Mouse (Mus musculus) gastrocnemius, postnatal 25 days (tissue): Measurements from ENCODE around the gene Acer2. TPM values are rescaled to one million over a fixed set of nuclear protein-coding genes. Genes with fewer than 3 reads are reported as not detected.

ENCODE experiments used
- DNase-seq: peaks from one replicate; pipeline ENCODE4 v3.0.0; 2022
- total RNA-seq, 2 experiments: library from RNA; stranded (reverse); gene quantifications; 1 replicate in 1 of 2; 2 replicates in 1 of 2; pipeline ENCODE4 v1.2.3; 2021

Gene Acer2
- total RNA-seq, 2 experiments from 2014 or later, result 1.4 to 2.0 TPM

DNA sequence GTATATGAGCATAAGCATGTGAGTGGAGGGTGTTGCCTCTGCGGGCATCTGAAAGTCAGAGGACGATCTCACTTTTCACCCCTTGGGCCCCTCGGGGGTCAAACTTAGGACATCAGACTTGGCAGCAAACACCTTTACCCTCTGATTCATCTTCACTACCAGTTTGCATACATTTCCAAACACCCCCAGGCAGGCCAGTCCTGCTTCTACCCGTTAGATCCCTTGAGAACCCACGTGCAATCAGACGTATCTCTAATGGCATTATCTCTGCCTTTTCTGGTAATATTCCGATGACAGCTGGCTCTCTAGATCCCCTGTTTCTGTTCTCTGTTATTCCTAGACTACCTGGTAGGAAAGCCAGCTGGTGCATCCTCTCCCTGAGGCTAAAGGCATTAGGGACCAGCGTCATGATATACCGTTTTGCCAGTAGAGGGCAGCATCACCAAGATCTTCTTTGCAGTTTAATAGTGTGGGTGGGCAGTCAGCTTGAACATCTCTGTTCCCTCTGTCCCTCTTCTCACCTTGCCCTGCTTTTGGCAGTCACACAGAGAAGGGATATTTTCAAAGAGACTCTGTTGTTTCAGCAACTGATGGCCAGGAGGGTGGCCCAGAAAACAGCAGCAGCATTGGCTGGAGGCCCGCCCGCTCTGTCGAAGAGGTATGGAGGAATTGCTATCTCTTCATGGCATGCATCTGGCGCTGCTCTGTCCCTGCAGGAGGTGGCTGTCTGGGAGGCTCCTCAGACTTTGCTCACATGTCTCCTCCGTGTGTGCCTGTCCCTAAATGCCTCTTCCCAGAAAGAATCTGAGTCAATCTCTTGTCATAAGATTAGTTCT, 83.6 kb downstream of the Acer2 start:
- DNase-seq, result no peak

DNA sequence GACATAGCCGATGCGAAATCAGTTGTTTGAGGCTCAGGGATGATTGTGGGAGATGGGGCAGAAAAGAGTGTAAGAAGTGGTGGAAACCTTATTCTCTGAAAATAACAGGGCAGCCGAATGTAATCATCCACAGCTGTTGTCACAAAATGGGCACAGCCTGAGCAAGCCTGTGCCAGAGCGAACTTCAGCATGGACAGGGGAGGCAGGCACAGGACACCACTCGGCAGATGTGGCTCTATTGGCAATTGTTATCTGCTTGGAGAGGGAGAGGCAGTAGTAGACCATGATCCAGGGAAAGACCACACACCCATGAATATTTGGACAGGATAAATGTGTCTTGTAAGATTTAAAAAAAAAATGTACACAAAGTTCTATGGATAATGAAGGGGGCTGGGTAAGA, 103.1 kb downstream of the Acer2 start:
- no peak for DNase-seq

Other genes starting within 250 kb of the Acer2 start
- gene Plin2, start 204.3 kb upstream of the Acer2 start, total RNA-seq, result 10 to 100 TPM; 58.2 to 75.2 TPM
- gene Dennd4c, start 125.8 kb upstream of the Acer2 start, total RNA-seq, result 10 to 100 TPM; 23.2 to 27.5 TPM
- 100 to 1,000 TPM; 353 to 393 TPM for gene Rps6, start 17.0 kb upstream of the Acer2 start, total RNA-seq